Mouse (Mus musculus): ENCODE measurements around the gene Cux1.

Cux1 gene

DNA sequence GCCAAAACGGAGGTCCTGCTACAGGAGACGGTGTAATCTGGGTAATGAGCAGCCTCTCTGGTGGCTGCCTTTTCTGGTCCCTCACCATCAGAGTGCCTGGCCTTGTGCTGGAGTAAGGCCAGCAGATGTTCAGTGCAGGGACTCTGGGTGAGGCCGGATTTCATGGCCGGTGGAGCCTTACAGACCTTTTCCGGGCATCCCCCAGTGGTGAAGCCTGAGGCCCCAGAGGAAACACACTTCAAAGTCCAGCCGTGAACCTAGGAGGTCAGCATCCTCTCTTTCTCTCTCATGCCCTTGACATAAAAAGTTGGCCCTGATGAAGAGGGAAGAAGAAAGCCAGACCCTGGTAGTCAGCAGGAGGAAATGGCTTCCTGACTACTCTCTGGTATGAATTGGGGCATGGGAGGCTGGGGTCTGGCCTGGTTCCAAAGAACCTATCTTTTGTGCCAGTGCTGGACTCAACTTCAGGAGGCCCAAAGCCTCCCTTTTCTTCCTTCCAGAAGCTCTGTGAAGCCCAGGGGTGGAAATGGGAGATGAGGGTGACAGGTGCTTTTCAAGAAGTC is 138.7 kb downstream of the Cux1 start:
- no peak for DNase-seq (ENCODE audit: low spot score in 2 of 2)

DNA sequence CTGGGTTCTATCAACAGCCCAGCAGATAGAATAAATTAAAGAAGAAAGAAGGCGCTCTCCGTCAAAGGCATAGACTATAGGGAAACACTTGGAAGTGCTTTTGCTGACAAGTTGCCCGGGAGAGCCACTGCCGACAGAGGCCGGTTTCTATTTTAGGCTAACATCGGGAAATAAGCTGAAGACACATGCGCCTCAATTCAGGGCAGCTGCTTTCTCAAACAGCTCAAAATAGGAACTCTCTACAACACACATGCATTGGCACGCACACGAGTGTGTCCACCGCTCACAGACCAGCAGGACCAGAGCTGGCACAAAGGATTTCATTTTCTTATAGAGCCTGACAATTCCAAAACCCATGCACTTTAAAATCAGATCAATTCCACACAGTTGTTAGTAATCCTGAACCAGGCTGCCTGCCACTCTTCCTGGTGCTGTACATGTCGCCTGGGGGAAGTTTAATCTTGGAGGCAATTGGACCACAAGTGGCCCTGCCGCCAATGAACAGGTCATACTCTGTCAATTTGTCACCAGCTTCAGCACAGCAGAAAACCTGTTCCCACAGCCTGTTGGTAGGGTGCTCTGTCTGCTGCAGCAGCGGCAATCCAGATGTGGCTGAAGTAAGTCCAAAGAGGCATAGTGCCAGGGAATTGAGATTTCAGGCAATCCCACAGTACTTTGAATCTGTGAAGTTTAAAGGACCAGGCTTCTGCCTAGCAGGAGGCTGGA is 139.4 kb downstream of the Cux1 start:
- peak; percentile 74 to 81 for DNase-seq (ENCODE audit: low spot score in 2 of 2)

DNA sequence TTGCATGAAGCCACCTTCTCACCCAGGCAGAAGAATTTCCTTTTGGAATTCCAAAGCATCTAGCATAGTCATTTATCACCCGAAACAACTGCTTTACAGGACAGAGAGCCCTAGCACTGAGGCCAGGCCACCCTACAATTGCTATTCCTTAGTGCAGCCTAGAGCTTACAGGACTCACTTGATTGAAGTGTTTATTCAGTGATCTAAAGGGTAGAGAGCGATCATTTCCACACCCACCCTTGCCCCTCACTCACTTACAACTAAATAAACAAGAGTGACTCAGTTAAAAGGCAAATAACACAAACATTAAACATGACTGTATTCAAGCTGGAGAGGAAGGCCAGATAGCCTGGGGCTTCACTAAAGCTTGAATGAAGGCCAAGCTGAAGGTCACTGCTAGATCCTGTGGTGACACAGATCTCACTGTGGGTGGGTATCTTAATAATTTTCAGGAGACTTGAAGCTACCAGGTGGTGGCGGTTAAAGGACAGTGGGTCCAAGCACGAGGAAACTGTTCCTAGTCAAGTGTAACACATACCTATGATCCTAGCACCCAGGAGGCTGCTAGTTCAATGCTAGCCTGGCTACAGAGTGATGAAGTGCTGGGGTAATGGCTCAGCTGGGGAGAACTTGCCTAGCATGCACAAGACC is 140.0 kb downstream of the Cux1 start:
- DNase-seq (ENCODE audit: low spot score in 2 of 2) = no peak

DNA sequence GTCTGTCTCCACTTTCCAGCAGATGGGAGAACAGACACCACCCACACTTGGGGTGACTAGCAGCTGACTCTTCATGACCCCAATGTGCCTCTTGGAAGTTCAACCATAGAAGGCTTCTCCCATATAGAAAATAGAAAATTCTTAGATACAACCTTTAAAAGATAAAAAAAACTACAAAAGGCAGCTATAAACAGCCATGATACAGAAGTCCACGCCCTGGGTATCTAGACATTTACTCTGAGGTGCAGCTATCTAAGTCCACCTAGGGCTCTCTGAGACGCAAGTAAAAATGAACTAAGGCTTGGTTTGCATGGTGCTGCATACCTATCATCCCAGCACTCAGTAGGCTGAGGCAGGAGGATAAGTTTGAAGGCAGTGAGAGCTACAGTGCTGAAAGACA is 144.3 kb downstream of the Cux1 start:
- no peak for DNase-seq (ENCODE audit: low spot score in 2 of 2)

- no peak for DNase-seq (ENCODE audit: low spot score in 2 of 2)
Observed at GRCm38 (mm10) chr5:136421885-136422284, 145.4 kb downstream of the Cux1 start.

DNA sequence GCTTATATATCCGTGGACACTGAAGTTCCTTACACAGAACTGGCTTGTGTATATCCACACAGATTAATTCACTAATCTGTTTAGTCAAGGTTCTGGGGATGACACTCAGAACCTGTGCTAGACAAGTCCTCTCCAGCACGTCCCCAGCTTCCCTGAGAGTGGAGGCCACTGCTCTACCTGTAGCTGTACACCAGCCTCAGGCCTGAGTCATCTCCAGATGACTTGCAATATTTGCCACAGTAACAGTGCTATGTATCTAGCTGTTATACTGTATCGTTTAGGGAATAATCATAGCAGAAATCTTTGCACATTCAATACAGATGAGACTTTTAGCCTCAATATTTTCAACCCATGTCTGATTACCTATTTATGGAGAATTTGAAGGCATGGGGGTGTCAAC is 146.0 kb downstream of the Cux1 start:
- DNase-seq (ENCODE audit: low spot score in 2 of 2) = no peak

GRCm38 (mm10) chr5:136420342-136420741 is 146.9 kb downstream of the Cux1 start:
- DNase-seq (ENCODE audit: low spot score in 2 of 2) = no peak

- DNase-seq (ENCODE audit: low spot score in 2 of 2) = no peak
Observed at GRCm38 (mm10) chr5:136417891-136418290, 149.4 kb downstream of the Cux1 start.

- DNase-seq (ENCODE audit: low spot score in 2 of 2) = no peak
Observed at GRCm38 (mm10) chr5:136414479-136414878, 152.8 kb downstream of the Cux1 start.

- DNase-seq (ENCODE audit: low spot score in 2 of 2) = peak; percentile 32 to 51
Observed at GRCm38 (mm10) chr5:136410681-136411181, 156.6 kb downstream of the Cux1 start.

- no peak for DNase-seq (ENCODE audit: low spot score in 2 of 2)
Observed at GRCm38 (mm10) chr5:136406357-136406756, 160.9 kb downstream of the Cux1 start.

DNA sequence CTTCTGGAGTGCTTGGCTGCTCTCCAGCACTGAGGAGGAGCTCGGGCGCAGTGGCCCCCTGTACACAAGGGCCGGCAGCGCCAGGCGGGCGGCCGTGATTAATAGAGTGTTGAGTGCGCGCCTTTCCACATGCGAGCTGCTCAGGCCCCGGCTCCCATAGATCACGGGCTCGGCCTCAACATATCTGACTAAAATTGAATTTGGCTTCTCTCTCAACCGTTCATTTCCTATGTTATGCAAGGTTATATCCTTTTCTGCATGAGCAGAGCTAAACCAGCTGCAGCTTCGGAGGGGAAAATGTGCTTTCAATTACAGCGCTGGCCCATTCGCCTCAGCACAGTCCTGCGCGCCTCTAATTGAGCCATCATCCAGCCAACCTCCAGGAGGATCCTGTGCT is 163.7 kb downstream of the Cux1 start:
- DNase-seq (ENCODE audit: low spot score in 2 of 2) = peak; percentile 47 to 62

- DNase-seq (ENCODE audit: low spot score in 2 of 2) = no peak
Observed at GRCm38 (mm10) chr5:136402622-136403564, 164.4 kb downstream of the Cux1 start.

DNA sequence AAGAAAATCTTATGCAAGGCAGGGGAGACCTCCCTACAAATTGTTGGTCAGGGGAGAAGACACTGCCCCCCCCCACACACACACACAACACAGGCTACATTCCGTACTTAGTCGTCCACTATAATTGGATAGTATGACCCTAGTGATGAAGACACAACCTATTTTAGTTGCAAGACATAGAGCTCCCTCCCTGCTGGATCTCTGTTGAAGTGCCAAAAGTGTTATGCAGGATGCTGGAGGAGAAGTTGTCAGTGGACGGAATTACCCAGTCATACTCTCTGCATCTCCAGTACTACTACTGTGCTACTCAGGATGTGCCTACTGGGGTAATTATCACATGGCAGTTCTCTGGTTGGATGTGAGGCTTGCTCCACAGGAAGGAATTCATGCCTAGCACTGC is 168.6 kb downstream of the Cux1 start:
- no peak for DNase-seq (ENCODE audit: low spot score in 2 of 2)

- DNase-seq (ENCODE audit: low spot score in 2 of 2) = no peak
Observed at GRCm38 (mm10) chr5:136396699-136397098, 170.6 kb downstream of the Cux1 start.

GRCm38 (mm10) chr5:136396256-136396655 is 171.0 kb downstream of the Cux1 start:
- DNase-seq (ENCODE audit: low spot score in 2 of 2) = no peak

- no peak for DNase-seq (ENCODE audit: low spot score in 2 of 2)
Observed at GRCm38 (mm10) chr5:136395600-136396195, 171.6 kb downstream of the Cux1 start.

GRCm38 (mm10) chr5:136394517-136395212 is 172.6 kb downstream of the Cux1 start:
- no peak for DNase-seq (ENCODE audit: low spot score in 2 of 2)

DNA sequence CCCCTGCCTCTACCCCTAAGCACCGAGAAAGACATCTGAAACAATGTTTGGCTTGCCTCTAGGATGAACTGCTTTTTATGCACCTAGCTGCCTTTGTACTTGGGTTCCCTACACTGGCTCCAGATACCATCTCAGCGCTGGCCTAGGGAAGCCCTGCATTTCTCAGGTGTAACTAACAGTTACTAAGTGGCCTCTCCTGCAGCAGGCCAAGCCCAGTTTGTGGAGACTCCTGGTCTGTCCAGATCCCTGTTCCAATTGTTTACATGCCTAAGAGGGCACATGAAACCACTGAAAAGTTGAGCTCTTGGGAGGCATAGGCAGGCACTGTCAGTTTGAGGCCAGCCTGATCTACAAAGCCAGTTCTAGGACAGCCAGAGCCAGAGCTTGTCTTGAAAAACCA is 173.7 kb downstream of the Cux1 start:
- no peak for DNase-seq (ENCODE audit: low spot score in 2 of 2)

DNA sequence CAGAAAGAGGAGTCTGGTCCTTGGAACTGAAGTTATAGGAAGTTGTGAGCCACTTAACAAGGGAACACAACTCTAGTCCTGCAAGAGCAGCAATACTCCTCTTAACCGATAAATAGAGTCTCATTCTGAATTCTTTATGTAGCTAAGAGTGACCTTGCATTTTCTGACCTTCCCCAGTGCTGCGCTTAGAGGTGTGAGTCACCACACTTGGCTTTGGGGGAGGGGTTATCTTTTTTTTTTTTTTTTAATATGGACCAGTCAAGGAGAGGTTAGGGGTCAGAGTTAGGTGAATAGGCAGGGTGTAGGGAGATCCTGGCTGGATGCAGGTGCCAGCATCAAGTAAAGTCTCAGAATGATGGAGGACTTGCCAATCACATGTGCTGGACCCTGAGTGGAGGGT is 180.5 kb downstream of the Cux1 start:
- DNase-seq (ENCODE audit: low spot score in 2 of 2) = no peak

DNA sequence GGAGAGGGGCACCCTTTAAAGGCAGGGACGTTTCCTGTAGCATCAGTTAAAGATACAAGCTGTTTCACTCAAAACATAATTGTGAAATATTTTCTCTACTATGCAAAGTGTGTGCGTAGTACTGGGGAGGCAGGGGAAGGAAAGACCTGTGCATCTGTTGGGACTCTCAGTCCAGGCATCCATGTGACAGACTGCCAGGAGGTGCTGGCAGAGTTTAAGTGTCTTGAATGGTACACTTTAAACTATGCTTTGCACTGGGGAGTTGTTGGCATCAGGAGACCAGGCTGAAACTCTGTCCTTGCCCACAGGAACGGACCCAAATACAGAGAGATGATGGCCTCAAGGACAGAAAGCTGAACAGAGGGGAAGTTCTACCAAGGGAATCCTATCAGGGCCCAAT is 182.1 kb downstream of the Cux1 start:
- DNase-seq (ENCODE audit: low spot score in 2 of 2) = no peak
